Mouse (Mus musculus): ENCODE results near the gene Atox1. TPM values are rescaled to one million over a fixed set of nuclear protein-coding genes. Genes with fewer than 3 reads are reported as not detected.

The Atox1 gene
- polyA plus RNA-seq, 1 experiment from 2014 or later = 316 TPM

GRCm38 (mm10) chr11:55405601-55406469, 55.2 kb downstream of the Atox1 start:
- H3K27ac ChIP-seq = peak overlapping the region; percentile 19; the same call in 1 of the 2 replicates
- H3K9ac ChIP-seq = no peak overlapping the region
- no peaks in the 10 kb centered on the region for H3K9me3 ChIP-seq
- no peak for ATAC-seq (ENCODE audit: low FRiP score)
- H3K4me3 ChIP-seq = no peak overlapping the region
- no peaks in the 10 kb centered on the region for H3K27me3 ChIP-seq
- WGBS = 80% methylated on average over 8 of the region's 8 CpGs
- no peaks in the 10 kb centered on the region for H3K4me1 ChIP-seq (replicated peaks)
- H3K36me3 ChIP-seq = peaks cover 54% of the 10 kb centered on the region
- H3K4me2 ChIP-seq = no peak overlapping the region

DNA sequence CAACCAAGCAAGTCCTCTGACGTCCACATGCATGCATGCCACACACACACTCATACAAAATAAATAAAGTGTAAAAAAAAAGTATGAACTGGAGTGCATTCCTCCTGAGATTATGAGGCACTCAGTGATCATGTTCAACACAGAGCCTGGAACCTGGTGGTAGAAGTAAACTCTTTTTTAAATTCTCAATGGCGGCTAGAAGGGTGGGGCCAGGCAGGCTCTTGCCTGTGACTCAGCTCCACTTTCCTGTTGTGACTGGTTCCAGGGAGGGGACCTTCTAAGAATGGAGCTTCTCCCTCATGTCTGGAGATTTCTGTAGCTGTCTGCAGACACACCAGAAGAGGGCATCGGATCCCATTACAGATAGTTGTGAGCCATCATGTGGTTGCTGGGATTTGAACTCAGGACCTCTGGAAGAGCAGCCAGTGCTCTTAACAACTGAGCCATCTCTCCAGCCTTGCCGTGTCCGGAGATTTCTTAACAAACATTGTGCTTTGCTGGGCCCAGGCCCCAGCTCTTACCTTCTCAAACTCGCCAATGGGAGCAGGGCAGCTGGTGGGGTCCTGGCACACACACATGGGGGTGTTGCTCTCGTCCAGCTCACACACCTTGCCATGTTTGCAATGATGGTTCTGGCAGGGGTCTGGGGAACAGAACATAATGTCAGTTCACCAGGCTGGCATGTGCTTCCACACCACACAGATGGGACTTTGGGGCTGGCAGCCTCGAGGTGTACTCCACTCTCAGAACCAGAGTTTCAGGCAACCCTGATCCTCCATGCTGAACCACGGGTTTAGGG, 56.2 kb downstream of the Atox1 start:
- H3K36me3 ChIP-seq = peaks cover 57% of the 10 kb centered on the region

DNA sequence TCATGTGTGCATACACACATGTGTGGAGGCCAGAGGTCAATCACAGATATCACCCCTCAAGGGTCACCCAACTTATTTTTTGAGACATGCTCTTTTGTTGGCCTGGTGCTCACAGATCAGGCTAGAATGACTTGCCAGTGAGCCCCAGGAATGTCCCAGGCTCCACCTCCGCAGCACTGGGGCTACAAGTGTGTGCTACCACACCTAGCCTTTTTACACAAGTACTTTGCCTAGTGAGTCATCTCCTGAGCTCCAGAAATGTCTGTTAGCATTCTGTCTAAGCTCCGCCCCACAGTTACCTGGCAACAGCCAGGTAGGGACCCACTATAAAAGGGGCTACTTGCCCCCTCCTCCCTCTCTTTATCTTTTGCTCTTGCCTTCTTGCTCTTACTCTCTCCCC, 60.2 kb downstream of the Atox1 start:
- Histone ChIP-seq H3K9me3 (no peaks in the 10 kb centered on the region), H3K27me3 (no peaks in the 10 kb centered on the region), H3K4me2 (no peak overlapping the region), H3K9ac (no peak overlapping the region), H3K27ac (no peak overlapping the region), H3K4me1 (replicated peaks) (no peaks in the 10 kb centered on the region), H3K4me3 (no peak overlapping the region), H3K36me3 (peaks cover 46% of the 10 kb centered on the region)
- WGBS = 97% methylated on average over 2 of the region's 2 CpGs
- ATAC-seq (ENCODE audit: low FRiP score) = no peak

More for the DNA sequence above, 56.2 kb downstream of the Atox1 start:
- Histone ChIP-seq H3K9me3 (no peaks in the 10 kb centered on the region), H3K4me3 (no peak overlapping the region), H3K27ac (no peak overlapping the region), H3K9ac (no peak overlapping the region), H3K4me1 (replicated peaks) (no peaks in the 10 kb centered on the region), H3K4me2 (no peak overlapping the region), H3K27me3 (no peaks in the 10 kb centered on the region)
- 92% methylated on average over 9 of the region's 9 CpGs for WGBS
- no peak for ATAC-seq (ENCODE audit: low FRiP score)

- Histone ChIP-seq H3K4me2 (no peak overlapping the region), H3K9me3 (no peaks in the 10 kb centered on the region), H3K4me1 (replicated peaks) (no peaks in the 10 kb centered on the region), H3K9ac (no peak overlapping the region), H3K36me3 (peaks cover 29% of the 10 kb centered on the region), H3K27ac (no peak overlapping the region), H3K27me3 (no peaks in the 10 kb centered on the region), H3K4me3 (no peak overlapping the region)
- WGBS = 97% methylated on average over 8 of the region's 8 CpGs
- ATAC-seq (ENCODE audit: low FRiP score) = no peak
Measured at GRCm38 (mm10) chr11:55398371-55398770, 62.7 kb downstream of the Atox1 start.

DNA sequence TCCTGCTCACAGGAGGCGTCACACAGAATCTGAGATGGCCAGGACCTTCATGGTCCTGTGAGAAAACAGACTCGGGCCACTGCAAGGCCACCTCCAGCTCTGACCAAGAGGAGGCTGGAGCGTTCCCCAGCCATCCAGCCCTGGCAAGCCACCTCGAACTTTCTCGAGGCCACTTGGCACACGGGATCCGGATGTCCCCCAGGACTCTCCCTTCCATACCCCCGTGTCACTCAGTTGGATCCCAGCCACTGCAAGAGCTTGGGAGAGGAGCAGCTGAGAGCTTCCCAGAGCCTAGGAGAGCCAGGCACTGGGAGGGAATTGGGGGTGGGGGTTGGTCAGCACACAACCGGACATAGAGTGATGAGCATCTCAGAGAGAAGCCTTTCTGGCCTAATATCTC, 63.6 kb downstream of the Atox1 start:
- H3K4me1 ChIP-seq (replicated peaks) = no peaks in the 10 kb centered on the region
- ATAC-seq (ENCODE audit: low FRiP score) = no peak
- no peak overlapping the region for H3K4me3 ChIP-seq
- no peaks in the 10 kb centered on the region for H3K9me3 ChIP-seq
- H3K27ac ChIP-seq = no peak overlapping the region
- 90% methylated on average over 9 of the region's 9 CpGs for WGBS
- H3K27me3 ChIP-seq = no peaks in the 10 kb centered on the region
- no peak overlapping the region for H3K4me2 ChIP-seq
- H3K9ac ChIP-seq = no peak overlapping the region
- H3K36me3 ChIP-seq = peaks cover 26% of the 10 kb centered on the region; the same call in 1 of the 2 replicates

- no peak overlapping the region for H3K9ac ChIP-seq
- 75% methylated on average over 2 of the region's 2 CpGs for WGBS
Measured at GRCm38 (mm10) chr11:55397036-55397435, 64.0 kb downstream of the Atox1 start.

More at GRCm38 (mm10) chr11:55397036-55397435, 64.0 kb downstream of the Atox1 start:
- H3K27me3 ChIP-seq = no peaks in the 10 kb centered on the region
- H3K4me1 ChIP-seq (replicated peaks) = no peaks in the 10 kb centered on the region
- H3K4me2 ChIP-seq = no peak overlapping the region
- H3K9me3 ChIP-seq = no peaks in the 10 kb centered on the region
- no peak overlapping the region for H3K27ac ChIP-seq
- H3K4me3 ChIP-seq = no peak overlapping the region
- H3K36me3 ChIP-seq = peaks cover 22% of the 10 kb centered on the region; the same call in 1 of the 2 replicates
- ATAC-seq (ENCODE audit: low FRiP score) = no peak

Small RNA genes within 50 kb of the gene (microRNA-seq; reads per million reads assigned to microRNA genes)
- not detected for gene Mir7652

Other genes starting within 250 kb of the Atox1 start
- 0.05 and 0.13 TPM in 2 replicates for gene Fat2, start 124.7 kb downstream of the Atox1 start, polyA plus RNA-seq (2015; fragmentation: Nextera tagmentation; extraction: Ambion mirVana)
- gene Sparc, start 38.1 kb downstream of the Atox1 start, polyA plus RNA-seq (2015; fragmentation: Nextera tagmentation; extraction: Ambion mirVana) = 579 and 581 TPM in 2 replicates
- gene G3bp1, start 8.4 kb upstream of the Atox1 start, polyA plus RNA-seq (2015; fragmentation: Nextera tagmentation; extraction: Ambion mirVana) = 126 and 127 TPM in 2 replicates
- gene Glra1, start 147.0 kb upstream of the Atox1 start, polyA plus RNA-seq (2015; fragmentation: Nextera tagmentation; extraction: Ambion mirVana) = 2.1 and 2.7 TPM in 2 replicates

Data from hindbrain, embryonic 13.5 days (tissue).